8 mouse cellular contexts compared by ENCODE assay signal in genomic region chr6:140423041-140423845, GRCm38 (mm10). TPM values are rescaled to one million over a fixed set of nuclear protein-coding genes. Genes with fewer than 3 reads are reported as not detected.
DNase-seq lines count a peak whose midpoint lies in the region; ATAC-seq and TF ChIP-seq lines count a peak whose summit lies in the region.

No protein-coding gene starts in this region.

- TF ChIP-seq EP300 in ES-Bruce4 (IDR thresholded peaks at IDR 0.05; ENCODE audit: insufficient read depth, low read depth, low read length) = no peak

- TF ChIP-seq POLR2A in ES-Bruce4 (IDR thresholded peaks at IDR 0.05; ENCODE audit: insufficient read depth, low read length) = no peak

- H3K4me3 ChIP-seq in ES-Bruce4 (ENCODE audit: low read depth, low read length) = peak overlapping the region; percentile 87
- peak overlapping the region; percentile 96 for H3K4me3 ChIP-seq in embryonic facial prominence, embryonic 13.5 days
- peak overlapping the region; percentile 68 for H3K4me3 ChIP-seq in hindbrain, postnatal 0 days (ENCODE audit: low read length)
- H3K4me3 ChIP-seq in midbrain, embryonic 13.5 days (replicated peaks) = peak overlapping the region; percentile 97

- H3K4me1 ChIP-seq in ES-Bruce4 (ENCODE audit: control insufficient read depth, insufficient read depth, low read length) = peaks cover 2% of the 10 kb centered on the region
- peaks cover 15% of the 10 kb centered on the region for H3K4me1 ChIP-seq in embryonic facial prominence, embryonic 13.5 days
- H3K4me1 ChIP-seq in hindbrain, postnatal 0 days (ENCODE audit: insufficient read depth, low read length) = peaks cover 10% of the 10 kb centered on the region; the same call in 1 of the 2 replicates
- H3K4me1 ChIP-seq in midbrain, embryonic 13.5 days (replicated peaks) = peaks cover 34% of the 10 kb centered on the region

- H3K27ac ChIP-seq in ES-Bruce4 (ENCODE audit: insufficient read depth, low read length) = peak overlapping the region; percentile 76
- H3K27ac ChIP-seq in embryonic facial prominence, embryonic 13.5 days = peak overlapping the region; percentile 95
- H3K27ac ChIP-seq in hindbrain, postnatal 0 days = peak overlapping the region; percentile 95
- peak overlapping the region; percentile 98 for H3K27ac ChIP-seq in midbrain, embryonic 13.5 days

- H3K9me3 ChIP-seq in ES-Bruce4 (replicated peaks; ENCODE audit: control insufficient read depth, insufficient read depth, low read length, poor library complexity, severe bottlenecking) = no peaks in the 10 kb centered on the region
- H3K9me3 ChIP-seq in embryonic facial prominence, embryonic 13.5 days = peaks cover 3% of the 10 kb centered on the region; the same call in 1 of the 2 replicates
- no peaks in the 10 kb centered on the region for H3K9me3 ChIP-seq in hindbrain, postnatal 0 days (ENCODE audit: low read length)
- H3K9me3 ChIP-seq in midbrain, embryonic 13.5 days = no peaks in the 10 kb centered on the region

- peak overlapping the region; percentile 100 for H3K9ac ChIP-seq in ES-Bruce4 (ENCODE audit: low read depth, poor library complexity, severe bottlenecking)
- peak overlapping the region; percentile 98 for H3K9ac ChIP-seq in embryonic facial prominence, embryonic 13.5 days
- peak overlapping the region; percentile 89 for H3K9ac ChIP-seq in hindbrain, postnatal 0 days (replicated peaks; ENCODE audit: low read length)
- H3K9ac ChIP-seq in midbrain, embryonic 13.5 days (replicated peaks) = peak overlapping the region; percentile 99

- peak; percentile 45 for DNase-seq in kidney, adult 11 months
- no peak for DNase-seq in kidney, postnatal 36 days
- DNase-seq in hindbrain, postnatal 0 days (ENCODE audit: low spot score) = no peak
- no peak for DNase-seq in urinary bladder, postnatal 4 days (ENCODE audit: low spot score in 2 of 2)

- H3K36me3 ChIP-seq in ES-Bruce4 (ENCODE audit: control insufficient read depth, insufficient read depth, low read length, poor library complexity, severe bottlenecking) = no peaks in the 10 kb centered on the region; the same call in 1 of the 2 replicates
- H3K36me3 ChIP-seq in embryonic facial prominence, embryonic 13.5 days = peaks cover 4% of the 10 kb centered on the region; the same call in 1 of the 2 replicates
- H3K36me3 ChIP-seq in hindbrain, postnatal 0 days (ENCODE audit: insufficient read depth, low read length) = no peaks in the 10 kb centered on the region
- no peaks in the 10 kb centered on the region for H3K36me3 ChIP-seq in midbrain, embryonic 13.5 days

- peak overlapping the region; percentile 61 for H3K4me2 ChIP-seq in embryonic facial prominence, embryonic 13.5 days
- H3K4me2 ChIP-seq in hindbrain, postnatal 0 days (ENCODE audit: low read depth, low read length) = peak overlapping the region; percentile 85
- H3K4me2 ChIP-seq in midbrain, embryonic 13.5 days (replicated peaks) = peak overlapping the region; percentile 76

- no peaks in the 10 kb centered on the region for H3K27me3 ChIP-seq in ES-Bruce4 (ENCODE audit: control insufficient read depth, insufficient read depth, low read length, poor library complexity, severe bottlenecking)
- H3K27me3 ChIP-seq in embryonic facial prominence, embryonic 13.5 days = no peaks in the 10 kb centered on the region
- H3K27me3 ChIP-seq in hindbrain, postnatal 0 days (ENCODE audit: insufficient read depth, low read length) = no peaks in the 10 kb centered on the region
- H3K27me3 ChIP-seq in midbrain, embryonic 13.5 days = no peaks in the 10 kb centered on the region

- 9% methylated on average over 29 of the region's 29 CpGs for WGBS in embryonic facial prominence, embryonic 13.5 days
- 6% methylated on average over 29 of the region's 29 CpGs for WGBS in hindbrain, postnatal 0 days
- 5% methylated on average over 29 of the region's 29 CpGs for WGBS in midbrain, embryonic 13.5 days

- no peak for ATAC-seq in embryonic facial prominence, embryonic 13.5 days (ENCODE audit: insufficient number of reproducible peaks, insufficient read depth, low FRiP score, low TSS enrichment, low read depth)
- no peak for ATAC-seq in hindbrain, postnatal 0 days
- no peak for ATAC-seq in midbrain, embryonic 13.5 days
- no peak for ATAC-seq in erythroid progenitor cell, adult 5-6 weeks (replicated peaks; ENCODE audit: low FRiP score, poor library complexity, severe bottlenecking)

- TF ChIP-seq CTCF in ES-Bruce4 (IDR thresholded peaks at IDR 0.05; ENCODE audit: low read depth, low read length) = no peak
- no peak for TF ChIP-seq CTCF in hindbrain, postnatal 0 days (IDR thresholded peaks at IDR 0.05; ENCODE audit: low read depth)

RNA-seq across cellular contexts. Expression of gene Plekha5, which starts 0.6 kb away (rescaled TPM):
- polyA plus RNA-seq in ES-Bruce4 (2011; ENCODE audit: insufficient read depth, insufficient read length, low read depth, missing spikeins) = 65.7 and 80.3 TPM in 2 replicates
- 42.3 and 52.9 TPM in 2 replicates for polyA plus RNA-seq in embryonic facial prominence, embryonic 13.5 days (2015; fragmentation: Nextera tagmentation; extraction: Ambion mirVana)
- 34.4 and 37.8 TPM in 2 replicates for total RNA-seq in hindbrain, postnatal 0 days (2014; rRNA removed)
- 29.3 and 29.9 TPM in 2 replicates for polyA plus RNA-seq in hindbrain, postnatal 0 days (2015; fragmentation: Nextera tagmentation; extraction: Ambion mirVana)
- polyA plus RNA-seq in midbrain, embryonic 13.5 days (2015; fragmentation: Nextera tagmentation; extraction: Ambion mirVana) = 39.9 and 41.8 TPM in 2 replicates
- total RNA-seq in erythroid progenitor cell, adult 5-6 weeks (2015; ENCODE audit: low replicate concordance) = 0.72 TPM in 1 of 2 replicates, not detected in the other
- total RNA-seq in erythroid progenitor cell, adult 5-6 weeks (2017; ENCODE audit: low replicate concordance) = 1.0 and 1.7 TPM in 2 replicates
